Mouse (Mus musculus): ENCODE measurements around the gene Olfr522. TPM values are rescaled to one million over a fixed set of nuclear protein-coding genes. Genes with fewer than 3 reads are reported as not detected.
A peak's percentile ranks its signal among the peaks of the same experiment; 100 is the strongest.

The Olfr522 gene
- total RNA-seq, 2 experiments from 2014 or later, result not detected

GRCm38 (mm10) chr7:140116329-140117054, 48.1 kb downstream of the Olfr522 start, which contains the start of gene Echs1:
Gene Echs1 (minus strand): TSS chr7:140116476.
- peak; percentile 81 to 88 for DNase-seq (ENCODE audit: low spot score in 2 of 2)

GRCm38 (mm10) chr7:140115583-140116328, 48.8 kb downstream of the Olfr522 start, which contains the start of gene Paox:
Gene Paox (plus strand): TSS chr7:140115799.
- DNase-seq (ENCODE audit: low spot score in 2 of 2), result peak; percentile 26 to 70

- DNase-seq (ENCODE audit: low spot score in 2 of 2), result no peak
These were observed 52.6 kb downstream of the Olfr522 start for GRCm38 (mm10) chr7:140111943-140112342.

Other genes starting within 250 kb of the Olfr522 start
- gene Utf1, start 221.0 kb downstream of the Olfr522 start, total RNA-seq (2021), result not detected
- gene 6430531B16Rik, start 186.0 kb downstream of the Olfr522 start, total RNA-seq (2021), result under 1 TPM; 0.39 to 0.83 TPM
- gene Adam8, start 172.2 kb downstream of the Olfr522 start, total RNA-seq (2021), result 1 to 10 TPM; 1.5 to 1.9 TPM
- 10 to 100 TPM; 21.9 to 25.7 TPM for gene Zfp511, start 128.4 kb downstream of the Olfr522 start, total RNA-seq (2021)
- 10 to 100 TPM; 34.9 to 39.3 TPM for gene Tubgcp2, start 128.1 kb downstream of the Olfr522 start, total RNA-seq (2021)
- gene Msx3, start 115.7 kb downstream of the Olfr522 start, total RNA-seq (2021), result under 1 TPM; 0.37 to 0.64 TPM
- 100 to 1,000 TPM; 203 to 219 TPM for gene Caly, start 82.2 kb downstream of the Olfr522 start, total RNA-seq (2021)
- gene Prap1, start 71.4 kb downstream of the Olfr522 start, total RNA-seq (2021), result not detected
- gene Fuom, start 62.3 kb downstream of the Olfr522 start, total RNA-seq (2021), result 10 to 100 TPM; 37.6 to 37.8 TPM
- gene Paox, start 49.0 kb downstream of the Olfr522 start, total RNA-seq (2021), result 1 to 10 TPM; 3.8 to 6.1 TPM
- gene Echs1, start 48.3 kb downstream of the Olfr522 start, total RNA-seq (2021), result 10 to 100 TPM; 52.6 to 56.0 TPM
- gene Mtg1, start 27.2 kb downstream of the Olfr522 start, total RNA-seq (2021), result 10 to 100 TPM; 21.8 to 23.6 TPM
- 100 to 1,000 TPM; 192 to 199 TPM for gene Sprn, start 9.9 kb downstream of the Olfr522 start, total RNA-seq (2021)
- gene Olfr523, start 8.5 kb upstream of the Olfr522 start, total RNA-seq (2021), result under 1 TPM; 0.12 to 0.24 TPM
- not detected for gene Olfr524, start 41.2 kb upstream of the Olfr522 start, total RNA-seq (2021)
- gene Cd163l1, start 53.5 kb upstream of the Olfr522 start, total RNA-seq (2021), result under 1 TPM; 0.85 to 0.98 TPM
- under 1 TPM; 0.23 to 0.33 TPM for gene 5830411N06Rik, start 82.5 kb upstream of the Olfr522 start, total RNA-seq (2021)
- not detected for gene Olfr525, start 156.1 kb upstream of the Olfr522 start, total RNA-seq (2021)
- not detected for gene Olfr527, start 169.3 kb upstream of the Olfr522 start, total RNA-seq (2021)
- gene Olfr60, start 196.9 kb upstream of the Olfr522 start, total RNA-seq (2021), result not detected
- not detected for gene Olfr530, start 211.6 kb upstream of the Olfr522 start, total RNA-seq (2021)
- gene Olfr531, start 238.2 kb upstream of the Olfr522 start, total RNA-seq (2021), result not detected